Mouse (Mus musculus): ENCODE results near the gene Cntf.

Gene Cntf

DNA sequence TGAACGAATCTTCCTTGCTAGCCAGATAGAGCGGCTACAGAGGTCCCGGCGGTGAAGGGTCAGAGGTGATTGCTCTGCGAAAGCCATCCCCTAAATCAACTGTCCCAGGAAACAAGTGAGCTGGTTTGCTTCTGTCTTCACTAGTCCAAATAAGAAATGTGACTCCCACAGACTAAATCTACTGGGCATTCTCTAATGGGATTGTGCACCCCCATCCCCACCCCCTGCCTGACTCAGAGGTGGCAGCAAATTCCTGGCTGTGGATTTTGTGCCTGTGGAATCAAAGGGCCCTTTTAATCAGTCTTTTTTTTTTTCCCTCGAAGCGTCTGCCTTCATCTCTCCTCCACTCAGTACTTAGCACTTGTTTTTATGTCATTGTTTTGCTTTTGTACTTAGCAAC is at the start of gene Cntf:
Cntf (minus strand) TSS at position 325 of the 400 bp plus-strand sequence.
- DNase-seq (ENCODE audit: low read depth, low spot score), result no peak

DNA sequence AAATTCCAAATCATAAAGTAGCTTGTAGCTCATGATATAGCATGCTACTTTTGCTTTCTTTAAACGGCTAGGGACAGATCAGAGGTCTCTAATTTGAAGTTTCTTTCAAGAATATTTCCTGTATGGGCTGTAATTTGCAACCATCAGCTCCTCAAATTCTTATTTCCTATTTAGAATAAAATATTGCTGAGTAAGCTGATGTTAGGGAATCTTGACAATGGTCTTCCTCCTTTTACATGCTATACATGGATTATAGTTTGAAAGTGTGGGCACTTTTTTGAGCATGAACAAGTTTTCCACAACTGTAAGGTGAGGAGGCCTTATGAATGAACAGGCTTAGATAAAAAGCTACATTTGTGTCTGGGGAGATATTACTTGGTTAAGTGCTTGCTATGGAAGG is 48.5 kb upstream of the Cntf start:
- no peak for DNase-seq (ENCODE audit: low read depth, low spot score)

DNA sequence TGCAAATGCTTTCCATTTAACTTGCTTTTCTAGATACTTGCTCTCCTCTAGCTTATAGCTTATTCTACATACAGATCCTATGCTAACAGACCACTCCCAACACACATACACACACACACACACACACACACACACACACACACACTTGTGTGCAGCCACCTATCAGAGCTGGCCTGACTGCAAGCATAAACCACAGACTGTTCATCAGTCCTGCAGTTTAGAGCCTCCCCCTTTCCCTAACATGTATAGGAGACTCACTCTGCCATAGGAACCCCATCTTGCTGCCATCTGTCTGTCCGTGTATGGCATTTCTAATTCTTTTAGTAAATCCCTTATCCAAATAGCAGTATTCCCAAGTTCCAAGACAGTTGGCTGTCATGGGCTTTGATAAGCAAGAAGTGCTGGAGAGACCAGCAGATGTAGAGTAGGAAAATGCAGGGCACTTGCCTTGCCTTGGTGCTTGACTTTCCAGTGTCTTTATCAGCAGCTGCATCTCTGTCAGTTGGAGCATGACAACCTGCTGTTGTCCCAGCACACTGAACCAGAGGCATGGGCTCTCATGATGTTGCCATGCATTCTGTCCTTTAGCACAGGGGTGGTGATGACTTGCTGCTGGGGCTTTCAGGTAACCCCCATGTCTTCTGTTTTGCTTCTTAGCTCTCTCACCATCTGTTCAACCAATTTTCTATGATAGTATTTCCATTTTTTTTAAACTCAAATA is 47.4 kb upstream of the Cntf start:
- no peak for DNase-seq (ENCODE audit: low read depth, low spot score)

GRCm38 (mm10) chr19:12806214-12806613 is 40.8 kb upstream of the Cntf start:
- no peak for DNase-seq (ENCODE audit: low read depth, low spot score)

DNA sequence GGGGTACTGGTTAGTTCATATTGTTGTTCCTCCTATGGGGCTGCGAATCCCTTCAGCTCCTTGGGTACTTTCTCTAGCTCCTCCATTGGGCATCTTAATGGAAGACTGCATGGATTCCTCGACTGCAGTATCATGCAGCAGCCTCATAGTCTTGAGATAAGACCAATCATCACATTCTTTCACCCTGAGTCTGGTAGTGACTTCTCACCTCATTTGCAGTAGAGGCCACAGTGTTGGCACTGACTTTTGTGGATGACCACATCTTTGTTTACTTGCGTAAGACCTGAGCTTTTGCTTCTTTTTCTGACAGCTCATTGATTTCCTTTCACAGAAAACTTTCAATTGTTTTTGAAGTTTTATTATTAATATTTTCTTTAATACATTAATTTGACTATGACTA is 40.3 kb upstream of the Cntf start:
- no peak for DNase-seq (ENCODE audit: low read depth, low spot score)

DNA sequence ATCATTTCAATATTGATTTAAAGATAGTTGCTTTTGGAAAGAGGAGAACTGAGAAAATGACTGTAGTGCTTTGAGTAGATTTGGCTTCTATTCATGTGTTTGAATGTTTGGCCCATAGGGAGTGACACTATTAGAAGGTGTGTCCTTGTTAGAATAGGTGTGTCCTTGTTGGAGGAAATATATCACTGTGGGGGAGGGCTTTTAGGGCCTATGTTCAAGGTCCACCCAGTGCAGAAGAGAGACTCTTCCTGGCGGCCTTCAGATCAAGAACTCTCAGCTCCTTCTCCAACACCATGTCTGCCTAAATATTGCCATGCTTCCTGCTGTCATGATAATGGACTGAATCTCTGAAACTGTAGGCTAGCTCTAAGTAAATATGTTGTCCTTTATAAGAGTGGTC is 38.8 kb upstream of the Cntf start:
- no peak for DNase-seq (ENCODE audit: low read depth, low spot score)

- no peak for DNase-seq (ENCODE audit: low read depth, low spot score)
Observed at GRCm38 (mm10) chr19:12802830-12803229, 37.4 kb upstream of the Cntf start.

DNA sequence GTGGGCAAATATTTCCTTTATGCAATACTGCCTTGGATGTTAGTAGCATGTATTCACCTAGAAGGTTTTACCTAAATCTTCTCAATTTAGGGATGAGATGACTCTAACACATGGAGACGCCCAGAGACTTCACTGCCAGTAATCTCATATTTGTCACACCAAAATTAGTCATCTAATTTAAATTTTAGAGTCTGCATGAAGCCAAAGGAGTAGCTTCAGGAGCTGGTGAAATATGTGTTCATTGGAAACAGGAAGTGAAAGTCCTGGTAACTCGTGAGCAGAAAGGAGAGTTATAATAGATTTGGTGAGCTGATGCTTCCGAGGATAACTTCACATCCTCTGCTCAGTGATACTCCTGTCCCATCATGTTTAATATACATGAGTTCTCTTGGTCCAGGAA is 35.6 kb upstream of the Cntf start:
- DNase-seq (ENCODE audit: low read depth, low spot score), result no peak

DNA sequence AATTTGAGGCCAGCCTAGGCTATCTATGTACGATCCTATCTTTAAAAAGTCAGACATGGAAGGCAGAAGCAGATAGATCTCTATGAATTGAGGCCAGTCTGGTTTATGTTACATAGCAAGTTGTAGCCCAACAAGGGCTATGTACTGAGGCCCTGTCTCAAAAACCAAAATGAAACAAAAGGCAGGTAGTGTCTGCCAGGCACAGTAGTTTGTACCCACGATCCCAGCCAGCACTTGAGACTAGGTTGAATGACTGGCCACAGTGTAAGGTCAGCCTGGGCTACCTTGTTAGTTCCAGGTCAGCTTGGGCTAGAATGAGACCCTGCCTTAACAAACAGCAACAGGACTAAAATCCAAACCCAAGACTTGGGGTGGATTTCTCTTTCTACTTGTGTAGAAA is 35.2 kb upstream of the Cntf start:
- no peak for DNase-seq (ENCODE audit: low read depth, low spot score)

- no peak for DNase-seq (ENCODE audit: low read depth, low spot score)
Observed at GRCm38 (mm10) chr19:12799081-12799480, 33.6 kb upstream of the Cntf start.

GRCm38 (mm10) chr19:12798404-12798803 is 33.0 kb upstream of the Cntf start:
- no peak for DNase-seq (ENCODE audit: low read depth, low spot score)

DNA sequence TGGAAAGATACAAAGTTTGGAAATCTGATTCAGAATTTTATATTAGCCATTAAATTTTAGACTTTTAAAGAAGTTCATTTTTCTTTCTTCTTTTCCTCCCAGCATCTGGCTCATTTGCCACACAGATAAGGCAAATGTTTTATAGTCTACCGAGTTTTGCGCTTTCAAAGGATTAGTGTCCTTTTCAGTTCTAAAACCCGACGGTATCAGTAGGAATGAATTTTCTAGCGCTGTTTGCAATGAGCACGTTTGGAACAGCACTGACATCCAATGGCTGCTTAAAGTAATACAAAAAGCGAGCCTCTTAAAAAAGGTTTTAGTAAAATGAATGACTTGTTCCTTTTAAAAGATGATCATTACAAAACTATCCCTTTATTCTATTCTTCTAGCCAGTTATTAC is 31.6 kb upstream of the Cntf start:
- DNase-seq (ENCODE audit: low read depth, low spot score), result no peak

DNA sequence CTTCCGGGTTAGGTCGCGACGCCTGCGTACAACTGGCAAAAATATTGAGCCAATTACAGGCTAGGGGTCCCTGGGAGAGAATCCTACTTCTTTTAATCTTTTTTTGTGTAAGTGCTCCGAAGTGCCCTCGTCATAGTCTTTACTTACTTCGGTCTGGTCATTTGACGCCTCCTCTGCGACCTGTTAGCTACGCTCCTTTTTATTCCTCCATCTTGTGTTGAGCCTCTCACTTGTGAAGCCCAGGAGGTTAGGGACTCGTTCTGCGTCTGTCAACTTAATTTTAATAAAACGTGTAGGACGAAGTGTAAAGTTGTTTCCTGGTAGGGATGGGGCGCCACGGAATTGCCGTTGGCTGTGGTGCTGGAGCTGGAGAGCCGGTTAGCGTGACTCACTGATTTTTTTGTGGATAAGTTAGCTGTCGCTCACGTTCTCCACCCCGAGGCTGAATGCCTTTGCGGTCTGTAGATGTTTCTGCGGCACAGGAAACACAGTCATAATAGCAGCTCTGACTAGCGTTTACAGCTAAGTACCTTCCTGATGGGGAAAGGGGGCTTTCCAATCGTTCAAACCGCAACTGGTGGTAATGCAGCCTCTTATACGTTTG is 31.0 kb upstream of the Cntf start:
- no peak for DNase-seq (ENCODE audit: low read depth, low spot score)

- peak; percentile 99 for DNase-seq (ENCODE audit: low read depth, low spot score)
Observed at GRCm38 (mm10) chr19:12795511-12796327, 30.3 kb upstream of the Cntf start, which contains the start of the genes Zfp91 and Lpxn. Gene Zfp91, minus strand, starts transcription at chr19:12796126. Gene Lpxn, plus strand, starts transcription at chr19:12796193.

DNA sequence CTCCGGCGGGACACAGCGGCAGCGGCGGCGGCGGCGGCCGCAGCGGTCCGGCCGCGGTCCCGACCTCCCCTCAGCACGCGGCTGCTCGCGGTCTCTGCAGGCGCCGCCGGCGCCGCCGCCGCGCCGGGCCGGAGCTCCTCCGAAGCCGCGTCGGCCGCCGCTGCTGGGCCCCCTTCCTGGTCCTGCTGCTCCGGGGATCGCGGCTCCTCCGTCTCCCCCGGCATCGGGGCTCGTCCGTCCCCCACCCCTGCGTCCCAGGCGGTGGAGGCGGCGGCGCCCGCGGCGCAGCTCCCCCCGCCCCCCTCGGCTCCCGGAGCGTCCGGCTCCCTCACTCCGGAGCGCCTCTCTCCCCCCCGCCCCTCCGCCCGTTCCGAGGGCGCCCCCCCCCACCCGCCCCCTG is 29.7 kb upstream of the Cntf start:
- DNase-seq (ENCODE audit: low read depth, low spot score), result no peak

DNA sequence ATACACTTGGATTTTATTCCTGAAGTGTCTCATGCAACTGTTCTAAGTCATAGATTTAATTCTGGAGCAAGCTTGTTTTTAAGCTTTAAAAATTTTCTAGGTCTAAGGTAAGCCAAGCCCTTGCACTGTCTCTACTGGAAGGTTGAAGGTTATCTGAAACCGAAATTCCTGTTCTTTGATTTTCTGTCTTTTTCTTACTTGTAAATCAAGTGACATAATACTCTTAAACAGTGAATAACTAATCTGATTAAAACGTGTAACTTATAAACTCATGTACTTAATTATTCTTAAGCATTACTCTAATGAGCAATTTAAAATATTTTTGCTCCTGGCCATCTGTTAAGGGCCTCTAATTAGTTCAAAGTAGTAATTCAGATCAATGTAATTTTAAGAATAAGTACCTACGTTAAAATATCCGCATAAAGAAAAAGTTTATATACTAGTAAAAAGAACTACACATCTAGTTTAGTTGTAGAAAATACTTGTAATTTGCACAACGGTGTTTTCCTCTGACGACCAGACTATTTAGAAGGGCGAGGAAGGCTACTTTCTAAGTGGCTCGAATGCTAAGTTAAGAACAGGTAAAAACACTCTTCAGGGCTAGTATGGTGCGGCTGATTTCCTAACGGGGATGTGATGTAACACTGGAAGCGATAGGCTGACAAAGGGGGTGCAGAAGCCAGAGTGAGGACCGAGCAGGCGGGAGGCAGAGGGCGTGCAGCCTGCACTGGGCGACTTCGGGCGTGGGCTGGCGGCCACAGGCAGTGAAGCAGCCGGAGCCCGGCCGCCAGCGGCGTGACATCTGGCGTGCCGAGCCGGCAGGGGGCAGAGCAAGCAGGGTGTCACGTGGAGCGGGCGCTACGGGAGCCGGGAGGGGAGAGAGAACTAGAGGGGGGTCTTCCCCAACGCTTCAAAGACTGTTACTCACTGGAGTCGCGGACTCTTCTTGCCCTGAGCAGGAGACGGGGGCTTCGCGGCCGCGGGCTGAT is 28.9 kb upstream of the Cntf start:
- DNase-seq (ENCODE audit: low read depth, low spot score), result peak; percentile 96

DNA sequence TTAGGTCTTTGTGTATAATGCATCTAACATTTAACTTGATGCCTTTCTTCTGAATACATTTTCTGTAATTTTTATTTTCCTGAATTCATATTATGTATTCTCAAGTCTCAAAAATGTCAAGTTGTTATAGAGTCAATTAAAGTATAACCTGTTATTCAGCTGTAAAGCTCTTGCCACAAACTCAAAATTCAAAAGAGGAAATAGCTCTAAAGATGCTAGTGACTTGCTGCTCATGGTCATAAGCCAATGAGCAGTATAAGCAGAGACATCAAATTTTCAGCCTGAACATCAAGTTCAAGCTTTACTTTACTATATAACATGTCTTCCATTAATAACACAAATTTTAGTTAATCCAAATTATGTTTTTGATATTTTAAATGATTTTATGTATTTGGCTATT is 26.9 kb upstream of the Cntf start:
- DNase-seq (ENCODE audit: low read depth, low spot score), result no peak

GRCm38 (mm10) chr19:12787721-12788120 is 22.3 kb upstream of the Cntf start:
- no peak for DNase-seq (ENCODE audit: low read depth, low spot score)

- DNase-seq (ENCODE audit: low read depth, low spot score), result no peak
Observed at GRCm38 (mm10) chr19:12786803-12787395, 21.5 kb upstream of the Cntf start.

DNA sequence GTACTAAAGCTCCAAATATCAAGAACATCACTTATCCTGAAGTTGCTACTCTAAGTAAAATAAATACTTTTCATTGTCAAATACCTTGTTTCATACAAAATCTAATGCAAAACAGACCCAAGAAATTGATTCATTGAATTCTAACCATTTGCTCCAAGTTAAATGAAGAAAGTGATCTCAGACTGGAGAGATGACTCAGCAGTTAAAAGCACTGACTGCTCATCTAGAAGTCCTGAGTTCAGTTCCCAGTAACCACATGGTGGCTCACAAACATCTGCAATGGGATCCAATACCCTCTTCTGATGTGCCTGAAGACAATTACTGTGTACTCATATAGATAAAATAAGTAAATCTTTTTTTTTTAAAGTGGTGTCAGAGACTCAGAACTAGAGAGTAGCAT is 15.0 kb upstream of the Cntf start:
- no peak for DNase-seq (ENCODE audit: low read depth, low spot score)

GRCm38 (mm10) chr19:12770888-12771287 is 5.5 kb upstream of the Cntf start:
- no peak for DNase-seq (ENCODE audit: low read depth, low spot score)
